Mouse (Mus musculus) right cerebral cortex, adult 18-20 months (tissue): ENCODE measurements around the gene Olfr1356.
A peak's percentile ranks its signal among the peaks of the same experiment; 100 is the strongest.
"Not testable (repeated sequence)": the region's sequence is repeated elsewhere in the genome, so short reads cannot be mapped to it uniquely, and the experiment has no call there.

ENCODE experiments used
- DNase-seq: peaks from one replicate; pipeline ENCODE4 v3.0.0; 2022; ENCODE audit warnings: mixed read lengths

Olfr1356 gene

GRCm38 (mm10) chr10:78852066-78852465 is at the start of gene Olfr1356:
Gene Olfr1356, minus strand, starts transcription at chr10:78852166.
- DNase-seq, result no peak

GRCm38 (mm10) chr10:78875240-78875639 is 23.3 kb upstream of the Olfr1356 start, which contains the start of gene Olfr1355:
Gene Olfr1355, plus strand, starts transcription at chr10:78875540.
- DNase-seq, result no peak

GRCm38 (mm10) chr10:78840456-78840855 is 11.5 kb downstream of the Olfr1356 start:
- not testable (repeated sequence) for DNase-seq

- peak; percentile 87 for DNase-seq
Measured at GRCm38 (mm10) chr10:78812358-78813060, 39.5 kb downstream of the Olfr1356 start.

GRCm38 (mm10) chr10:78801449-78801848 is 50.5 kb downstream of the Olfr1356 start:
- DNase-seq, result no peak
